Mouse (Mus musculus) embryo, embryonic 10 days (tissue): ENCODE results near the gene Hlcs.

Experiments
- DNase-seq: peaks from one replicate; pipeline ENCODE4 v3.0.0-alpha.2; 2015; ENCODE audit warnings: low spot score

The Hlcs gene

DNA sequence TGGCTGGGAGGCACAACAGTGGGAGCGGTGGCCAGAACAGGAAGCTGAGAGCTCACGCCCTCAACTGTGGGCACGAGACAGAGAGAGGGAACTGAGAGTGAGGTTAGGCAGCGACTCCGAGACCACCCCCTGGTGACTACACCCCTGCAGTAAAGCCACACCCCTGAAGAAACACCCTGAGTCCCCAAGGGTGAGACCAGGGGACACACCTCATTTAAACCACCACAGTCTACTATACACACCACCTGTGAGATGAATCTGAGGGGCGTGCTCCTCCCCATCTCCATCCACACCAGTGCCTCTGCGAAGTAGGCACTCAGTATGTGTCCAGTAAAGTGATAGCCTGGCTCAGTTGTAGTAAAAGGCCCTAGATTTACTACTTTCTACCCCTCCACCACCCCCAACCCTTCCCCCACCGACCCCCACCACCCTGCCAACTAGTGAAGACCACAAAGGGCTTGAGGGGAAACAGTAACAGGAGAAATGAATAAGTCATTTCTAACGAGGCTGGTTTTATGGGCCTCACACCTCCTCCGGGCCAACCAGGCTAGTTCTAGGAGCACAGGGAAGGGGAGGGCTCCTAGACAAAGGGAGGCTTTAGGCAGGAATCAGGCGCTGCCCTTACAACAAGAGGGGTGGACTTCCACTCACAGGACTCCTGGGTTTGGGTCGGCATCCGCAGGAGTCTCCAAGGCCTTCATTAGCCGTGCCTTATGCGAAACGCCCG, 67.2 kb downstream of the Hlcs start:
- no peak for DNase-seq

DNA sequence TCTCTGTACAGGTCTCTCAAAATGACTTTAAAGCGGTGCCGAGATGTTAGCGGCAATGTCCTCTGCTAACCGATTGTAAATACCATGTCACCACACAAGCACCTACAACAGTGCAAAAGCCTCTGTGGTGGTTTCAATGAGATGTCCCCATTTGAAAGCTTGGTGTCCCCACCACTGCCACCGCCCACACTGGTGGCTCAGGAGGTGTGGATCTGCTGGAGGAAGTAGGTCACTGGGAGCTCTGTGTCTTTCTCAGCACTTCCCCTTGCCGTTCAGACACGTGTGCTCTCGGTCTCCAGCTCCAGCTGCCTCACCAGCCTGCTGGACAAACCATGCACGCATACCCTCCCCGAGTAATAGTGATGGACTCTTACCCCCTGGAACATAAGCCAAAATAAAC, 72.2 kb downstream of the Hlcs start:
- no peak for DNase-seq

DNA sequence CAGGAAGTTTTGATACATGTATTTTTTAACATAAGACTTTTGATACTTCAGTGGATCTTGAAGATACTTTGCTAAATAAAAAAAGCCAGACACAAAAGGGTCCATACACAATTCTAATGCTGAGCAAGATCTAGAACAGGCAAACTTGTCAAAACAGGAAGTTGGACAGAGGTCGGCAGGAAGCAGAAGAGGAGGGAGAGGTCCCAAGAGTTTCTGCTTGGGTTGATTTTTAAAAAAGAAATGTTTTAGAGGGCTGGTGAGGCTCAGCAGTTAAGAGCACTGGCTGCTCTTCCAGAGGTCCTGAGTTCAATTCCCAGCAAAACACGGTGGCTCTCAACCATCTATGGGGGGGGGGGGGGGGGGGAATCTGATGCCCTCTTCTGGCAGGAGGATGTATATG, 73.2 kb downstream of the Hlcs start:
- no peak for DNase-seq

DNA sequence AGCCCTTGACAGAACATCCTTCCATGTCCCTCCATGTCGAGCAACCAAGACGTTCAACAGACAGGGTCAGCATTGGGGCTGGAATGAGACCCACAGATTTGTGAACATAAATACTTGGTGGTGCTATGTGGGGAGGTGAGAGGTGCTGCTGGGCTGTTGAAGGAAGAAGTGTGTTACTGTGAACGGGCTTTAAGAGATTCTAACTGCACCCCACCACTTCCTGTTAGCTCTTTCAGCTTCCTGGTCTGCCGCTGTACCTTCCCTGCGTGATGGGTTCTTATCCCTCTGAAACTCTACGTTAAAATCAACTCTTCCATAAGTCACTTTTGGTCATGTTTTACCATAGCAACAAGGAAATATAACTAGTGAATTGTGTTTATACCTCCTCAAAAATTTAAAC, 73.8 kb downstream of the Hlcs start:
- no peak for DNase-seq

DNA sequence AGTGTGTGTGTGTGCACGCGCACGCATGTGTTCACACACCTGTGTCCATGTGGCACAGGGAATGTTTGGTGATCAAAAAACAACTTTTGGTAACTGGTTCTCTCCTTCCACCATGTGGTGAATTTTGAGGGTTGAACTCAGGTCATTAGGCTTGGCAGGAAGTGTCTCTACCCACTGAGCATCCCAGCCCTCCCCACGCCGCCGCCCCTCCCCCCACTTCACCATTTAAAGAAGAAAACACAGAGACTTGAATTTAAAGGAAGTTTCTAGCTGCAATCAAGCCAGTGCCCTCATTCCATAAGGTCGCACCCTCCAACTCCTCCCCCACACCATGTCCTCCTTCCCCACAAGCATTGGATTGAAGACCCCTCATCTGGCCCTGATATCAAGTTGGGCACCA, 74.2 kb downstream of the Hlcs start:
- DNase-seq = no peak

DNA sequence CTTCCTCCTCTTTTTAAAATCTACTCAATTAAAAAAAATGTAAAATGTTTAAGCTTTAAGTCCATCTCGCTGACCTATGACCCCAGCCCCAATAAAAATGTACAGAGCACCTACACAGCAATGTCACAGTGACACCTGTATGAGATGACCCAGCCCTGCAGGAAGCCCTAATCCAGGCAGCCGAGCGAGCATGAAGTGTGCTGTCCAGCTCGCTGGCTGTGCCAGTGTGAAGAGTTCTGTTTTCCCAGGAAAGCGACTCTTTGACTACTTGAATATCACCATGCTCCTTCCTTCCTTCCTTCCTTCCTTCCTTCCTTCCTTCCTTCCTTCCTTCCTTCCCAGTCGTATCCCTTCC, 76.3 kb downstream of the Hlcs start:
- DNase-seq = no peak

DNA sequence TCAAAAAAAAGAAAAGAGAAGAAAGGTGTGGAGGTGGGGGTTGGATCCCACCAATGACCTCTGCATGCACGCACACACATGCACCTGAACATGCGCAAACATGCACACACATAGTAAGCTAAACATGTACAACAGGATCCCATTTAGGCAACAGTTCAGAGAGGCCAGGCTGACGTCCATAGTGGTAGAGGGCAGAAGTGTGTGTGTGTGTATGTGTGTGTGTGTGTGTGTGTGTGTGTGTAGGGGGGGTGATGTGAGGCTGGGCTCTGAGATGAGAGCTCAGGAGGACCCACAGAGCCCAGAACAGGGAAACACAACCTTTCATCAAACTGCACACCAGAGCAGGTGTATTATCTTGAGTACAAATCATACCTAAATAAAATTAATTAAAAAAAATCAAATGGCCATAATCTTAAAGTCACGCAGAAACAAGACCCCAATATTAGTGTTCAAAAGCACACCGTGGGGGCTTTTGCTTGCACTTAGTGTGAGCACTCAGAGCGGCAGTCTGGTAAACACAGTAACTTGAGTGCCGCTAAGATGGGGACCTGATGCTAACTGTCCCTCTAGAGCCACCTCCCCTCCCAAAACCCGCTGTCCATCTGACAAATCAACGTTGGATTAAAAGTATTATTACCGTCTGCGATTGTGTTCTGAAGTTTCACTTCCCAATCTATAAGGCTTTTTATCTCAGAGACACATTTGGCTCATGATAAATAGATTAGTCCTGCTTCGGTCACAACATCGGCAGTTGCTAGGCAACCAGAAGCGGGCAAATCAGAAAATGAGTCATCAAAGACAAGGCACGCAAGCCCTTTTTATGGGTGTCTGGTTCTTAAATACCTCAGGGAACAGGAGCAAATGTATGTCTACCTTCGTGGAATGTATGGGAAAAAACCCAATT, 76.9 kb downstream of the Hlcs start:
- peak; percentile 56 for DNase-seq

DNA sequence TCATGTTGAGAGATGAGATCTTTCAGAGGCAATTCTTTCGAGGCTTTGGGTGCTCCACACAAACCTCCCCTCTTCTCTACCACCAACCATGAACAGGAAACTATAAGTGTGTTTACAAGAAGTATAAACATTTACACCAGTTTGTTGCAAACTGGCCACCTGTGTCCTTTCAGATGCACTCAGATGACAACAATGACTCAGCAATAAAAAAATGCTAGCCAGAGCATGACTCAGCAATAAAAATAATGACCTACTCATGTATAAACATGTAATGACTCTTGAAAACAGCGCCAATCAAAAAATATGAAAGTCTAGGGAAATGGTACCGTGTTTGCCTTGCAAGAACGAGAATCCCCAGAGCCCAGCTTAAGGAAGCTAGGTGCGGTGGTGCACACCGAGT, 77.7 kb downstream of the Hlcs start:
- DNase-seq = no peak

DNA sequence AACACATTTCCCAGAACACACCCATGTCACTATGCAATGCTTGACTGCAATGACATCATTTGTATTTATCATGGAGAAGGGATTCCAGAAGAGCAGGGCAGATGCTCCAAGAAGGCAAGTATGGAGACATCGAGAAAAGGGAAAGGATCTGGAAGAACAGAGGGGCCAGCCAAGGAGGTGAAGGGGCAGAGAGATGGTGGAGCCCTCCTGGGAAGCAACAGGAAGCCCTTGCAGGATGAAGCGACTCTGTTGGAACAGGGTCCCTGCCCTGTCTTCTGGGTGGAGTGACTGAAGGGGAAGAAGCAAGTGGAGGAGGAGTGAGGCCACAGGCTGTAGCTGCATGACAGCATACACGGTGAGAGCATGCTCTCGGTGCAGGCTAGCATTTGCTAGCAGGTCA, 79.2 kb downstream of the Hlcs start:
- DNase-seq = no peak

DNA sequence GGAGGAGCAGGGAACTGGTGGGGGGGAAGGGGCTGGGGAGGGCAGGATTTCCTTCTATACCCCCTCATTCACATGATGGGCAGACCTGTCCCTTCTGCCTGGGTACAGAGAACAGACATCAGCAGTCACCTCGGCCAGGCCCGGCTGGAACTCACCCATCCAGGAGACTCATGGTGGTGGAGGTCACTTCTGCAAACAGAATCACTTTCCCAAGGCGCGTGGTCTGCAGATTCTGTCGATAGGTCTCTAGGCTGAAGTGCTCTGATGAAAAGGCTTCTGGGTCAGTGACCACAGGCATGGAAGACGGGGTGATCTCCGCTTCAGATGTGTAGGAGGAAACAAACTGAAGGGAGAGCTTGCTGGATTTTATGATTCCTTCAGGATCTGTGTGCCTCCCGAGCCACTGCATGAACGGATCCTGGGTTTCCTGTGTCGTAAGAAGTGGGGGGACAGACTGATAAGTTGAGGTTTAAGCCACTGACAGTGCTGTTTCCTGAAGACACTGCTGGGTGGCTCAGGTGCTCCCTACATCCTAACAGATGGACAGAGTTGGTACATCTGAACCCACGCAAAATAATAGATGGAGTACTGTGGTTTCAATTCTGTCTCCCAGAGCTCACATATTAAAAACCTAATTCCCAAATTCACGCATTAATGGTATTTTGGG, 82.3 kb downstream of the Hlcs start:
- DNase-seq = no peak

DNA sequence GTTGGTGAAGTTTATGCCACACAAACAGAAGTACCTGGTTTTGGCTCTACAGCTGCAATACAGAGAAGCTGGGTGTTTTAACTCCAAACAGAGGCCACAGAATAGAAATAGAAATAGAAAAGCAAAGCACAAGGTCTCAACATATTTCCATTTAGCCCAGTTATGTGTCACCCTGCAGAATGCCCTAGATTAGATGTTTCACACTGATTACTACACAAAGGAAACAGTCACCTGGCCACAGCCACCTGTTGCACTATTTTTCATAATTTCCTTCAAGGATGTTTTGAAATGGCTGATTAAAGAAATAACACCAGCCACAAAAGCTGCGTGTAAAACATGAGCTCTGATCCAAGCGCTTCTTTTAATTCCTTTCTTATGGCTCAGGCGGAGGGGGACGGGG, 82.9 kb downstream of the Hlcs start:
- DNase-seq = no peak

DNA sequence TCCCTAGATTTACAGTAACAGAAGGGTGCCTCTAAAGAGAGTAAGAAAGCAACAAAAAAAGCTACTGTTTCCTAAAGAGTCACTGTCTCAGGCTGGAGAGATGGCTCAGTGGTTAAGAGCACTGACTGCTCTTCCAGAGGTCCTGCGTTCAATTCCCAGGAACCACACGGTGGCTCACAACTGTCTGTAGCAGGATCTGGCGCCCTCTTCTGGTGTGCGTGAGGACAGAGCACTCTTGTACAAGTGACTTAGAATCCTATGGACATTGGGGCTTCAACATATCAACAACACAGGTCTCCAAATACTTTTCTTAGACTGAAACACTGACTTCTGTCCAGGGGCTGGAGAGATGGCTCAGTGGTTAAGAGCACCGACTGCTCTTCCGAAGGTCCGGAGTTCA, 83.5 kb downstream of the Hlcs start:
- DNase-seq = no peak

DNA sequence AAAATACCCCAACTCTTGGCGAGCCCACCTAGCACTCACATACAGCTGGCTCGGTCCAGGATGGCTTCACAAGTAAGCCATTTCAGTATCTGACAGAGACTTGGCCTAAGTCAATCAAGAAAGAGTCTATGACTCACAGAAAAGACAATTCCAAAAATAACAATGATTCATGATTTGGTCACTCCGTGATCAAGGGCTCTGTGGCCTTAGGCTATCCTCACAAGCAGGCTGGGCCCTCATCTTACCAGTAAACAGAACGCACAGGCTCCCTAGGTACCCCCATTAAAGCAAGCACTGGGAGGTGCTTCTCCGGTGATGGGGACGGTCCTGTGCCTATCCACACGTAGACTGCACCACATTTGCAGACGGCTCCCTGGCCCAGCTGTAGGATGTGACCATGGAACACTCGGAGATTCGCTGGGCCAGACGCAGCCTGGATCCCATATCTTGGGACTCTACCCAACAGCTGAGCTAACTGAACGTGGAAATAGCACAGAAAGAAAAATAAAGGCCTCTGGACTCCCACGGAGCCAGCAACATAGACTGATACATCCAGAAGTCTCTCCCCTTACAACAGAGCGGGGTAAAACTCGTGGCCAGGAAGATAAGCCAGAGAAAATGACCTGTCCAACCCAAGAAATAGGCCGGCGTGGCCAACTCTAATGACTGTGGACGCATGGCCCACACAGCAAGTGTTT, 84.4 kb downstream of the Hlcs start:
- DNase-seq = no peak

DNA sequence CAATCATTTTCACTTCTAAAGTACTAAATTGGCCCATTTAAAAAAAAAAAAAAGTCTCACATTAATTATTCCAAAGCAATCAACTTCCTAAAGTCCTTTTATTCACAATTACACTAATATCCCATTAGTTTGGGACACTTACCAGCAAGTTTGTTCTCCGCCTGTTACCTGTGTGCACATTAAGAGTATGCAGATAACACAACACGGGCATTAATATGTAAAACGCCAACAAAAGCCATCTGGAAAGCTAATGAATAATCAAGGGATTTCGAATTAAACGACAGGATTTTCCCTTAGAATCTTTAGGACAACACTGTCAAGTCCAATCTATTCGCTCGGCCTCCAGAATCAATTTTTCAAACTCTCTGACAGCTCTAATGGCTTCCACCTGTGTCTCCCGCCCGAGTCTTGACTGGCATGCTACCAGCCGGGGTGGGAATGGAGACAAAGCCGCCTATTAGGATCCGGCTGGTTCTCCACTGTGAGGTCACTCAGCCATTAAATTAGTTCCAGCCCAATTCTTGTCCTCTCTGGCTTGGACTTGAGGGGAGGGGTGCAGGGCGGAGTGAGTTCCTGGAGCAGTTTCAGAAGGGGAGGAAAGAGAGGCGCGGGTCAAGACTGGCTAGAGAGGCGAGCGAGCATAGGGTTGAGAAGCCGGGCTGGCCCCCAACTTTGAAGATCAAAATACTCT, 85.9 kb downstream of the Hlcs start:
- DNase-seq = peak; percentile 93

DNA sequence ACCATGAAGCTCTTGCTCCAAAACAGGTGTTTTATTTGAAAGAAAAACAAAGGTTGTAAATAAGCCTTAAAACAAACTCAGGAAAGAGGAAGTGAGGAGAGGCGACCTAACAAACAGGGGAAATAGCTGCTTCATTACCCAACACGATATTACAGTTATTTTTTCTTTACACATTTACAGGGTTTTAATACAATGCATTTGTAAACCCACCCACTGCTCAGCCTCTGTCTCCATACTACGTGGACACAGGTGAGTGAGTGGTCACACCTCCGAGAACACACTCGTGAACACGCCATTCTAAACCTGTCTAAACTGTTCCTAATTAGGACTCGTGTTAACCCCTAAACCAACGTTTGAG, 90.0 kb downstream of the Hlcs start:
- DNase-seq = no peak

DNA sequence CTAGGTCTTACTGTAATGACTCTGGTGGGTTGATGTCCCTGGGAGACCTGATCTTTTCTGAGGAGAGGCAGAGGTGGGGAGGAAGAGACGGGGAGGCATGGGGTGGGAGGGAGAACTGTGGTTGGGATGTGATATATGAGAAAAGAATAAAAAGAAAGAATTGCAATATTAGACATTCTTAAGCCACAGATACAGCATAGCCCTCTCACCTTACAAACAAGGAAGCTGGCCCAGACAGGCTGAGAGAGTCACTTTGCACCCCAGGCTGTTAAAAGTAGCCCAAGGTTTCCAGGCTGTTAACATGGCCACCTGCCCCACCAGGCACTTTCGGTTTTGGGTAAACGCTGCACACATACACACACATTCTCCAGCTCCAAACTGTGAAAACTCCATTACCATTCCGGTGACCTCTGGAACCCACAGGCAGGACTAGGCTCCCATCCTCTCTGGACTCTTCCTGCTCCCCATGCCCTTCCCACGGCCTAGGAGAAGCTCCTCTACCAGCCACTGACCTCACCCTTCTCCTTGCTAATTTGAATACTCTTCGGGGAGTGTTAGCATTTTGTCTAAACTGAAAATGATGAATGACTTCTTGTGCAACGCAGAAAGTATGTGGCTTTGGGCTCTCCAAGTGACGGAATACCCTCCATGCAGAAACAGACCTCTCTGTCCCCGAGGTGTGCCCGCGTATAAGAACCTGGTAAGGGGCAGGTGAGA, 90.6 kb downstream of the Hlcs start:
- DNase-seq = no peak

DNA sequence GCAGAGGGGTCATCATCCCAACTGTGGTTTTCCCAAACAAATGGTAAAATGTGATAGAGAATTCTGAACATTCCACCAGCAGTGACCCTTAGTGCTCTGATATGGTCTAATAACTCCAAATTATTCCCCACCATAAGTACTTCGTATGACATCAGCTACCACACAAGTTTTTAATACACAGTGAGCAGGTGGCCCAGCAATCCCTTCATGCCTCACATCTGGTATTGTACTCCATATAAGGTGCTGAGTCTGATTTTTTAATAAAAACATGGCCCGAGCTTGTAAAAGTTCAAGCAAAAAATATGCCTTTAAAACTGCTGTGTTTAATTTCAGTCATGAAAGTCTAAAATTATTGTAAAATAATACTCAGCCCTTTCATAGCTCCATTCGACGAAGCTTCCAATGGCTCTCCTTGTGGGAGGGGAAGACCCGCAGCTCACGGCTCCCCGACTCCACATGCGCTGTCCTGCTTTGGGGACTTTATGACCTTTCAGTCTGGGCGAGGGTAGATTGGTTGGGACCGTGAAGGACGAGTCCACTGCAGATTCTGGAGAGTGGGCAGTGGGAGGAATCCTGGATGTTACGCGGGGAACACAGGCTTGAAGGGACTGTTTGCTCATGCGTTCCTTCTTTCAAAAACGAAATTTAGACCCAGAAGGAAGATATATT, 102.5 kb downstream of the Hlcs start:
- no peak for DNase-seq

DNA sequence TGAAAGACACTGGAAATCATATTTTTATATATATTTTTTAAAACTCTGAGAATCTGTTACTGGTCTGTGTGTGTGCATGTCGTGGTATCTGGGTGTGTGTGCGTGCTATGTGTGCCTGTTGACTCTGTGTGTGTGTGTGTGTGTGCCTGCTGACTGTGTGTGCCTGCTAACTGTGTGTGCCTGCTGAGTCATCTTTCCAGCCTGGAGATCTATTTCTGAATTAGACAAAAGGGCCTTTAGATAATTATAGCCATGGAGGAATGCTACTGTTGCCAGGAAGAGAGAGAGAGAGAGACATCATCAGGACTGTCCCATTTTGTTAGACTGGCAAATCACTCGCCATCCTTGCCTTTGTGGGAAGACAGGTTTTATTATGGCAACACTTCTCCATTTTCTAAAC, 103.7 kb downstream of the Hlcs start:
- no peak for DNase-seq

DNA sequence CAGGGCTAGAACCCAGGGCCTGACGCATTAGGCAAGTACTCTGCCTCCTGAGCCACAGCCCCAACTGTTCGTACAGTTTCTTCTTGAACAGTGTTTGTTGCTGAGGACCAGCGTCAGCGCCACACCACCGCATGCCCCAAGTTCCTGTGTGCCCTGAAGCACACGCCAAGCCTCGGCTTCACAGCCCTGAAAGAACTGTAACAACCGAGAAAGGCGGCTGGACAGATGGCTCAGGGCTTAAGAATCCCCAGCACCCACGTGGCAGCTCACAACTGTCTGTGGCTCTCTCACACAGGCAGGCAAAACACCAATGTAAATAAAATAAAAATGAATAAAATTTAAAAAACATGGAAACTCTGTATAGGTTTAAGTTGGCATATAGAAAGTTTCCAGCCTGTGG, 104.5 kb downstream of the Hlcs start:
- DNase-seq = no peak

DNA sequence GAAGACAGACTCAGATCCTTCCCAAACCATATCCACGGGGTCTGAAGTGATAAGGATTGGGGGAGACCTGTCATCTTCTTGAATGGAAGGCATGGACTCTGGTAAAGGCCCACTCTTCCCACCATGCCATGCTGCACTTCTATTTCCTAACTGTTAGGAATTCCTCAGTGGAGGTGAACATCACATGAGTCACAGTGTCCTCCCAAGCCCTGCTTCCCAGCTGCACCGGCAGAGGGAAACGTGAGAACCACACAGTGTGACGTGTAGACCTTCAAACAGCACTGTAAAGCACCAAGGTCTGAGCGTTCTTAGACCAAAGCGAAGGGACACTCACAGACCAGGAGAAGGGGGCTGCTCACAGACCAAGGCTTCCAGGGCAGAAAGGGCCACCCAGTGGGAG, 105.2 kb downstream of the Hlcs start:
- no peak for DNase-seq
